Mouse (Mus musculus) CH12.LX (cell line): Measurements from ENCODE around the gene Sgf29.

Experiments
- CHD2 ChIP-seq: IDR thresholded peaks from 2 replicates; pipeline ENCODE4 v1.6.1; 2011; ENCODE audit warnings: low read length, improper control_type of control experiment
- CTCF ChIP-seq, 2 experiments: IDR thresholded peaks in 1 of 2; conservative IDR thresholded peaks in 1 of 2; 2 replicates each; pipeline ENCODE4 v1.5.1; 2011 to 2012; ENCODE audit warnings: low read depth in 2 of 2, low read length in 2 of 2, improper control_type of control experiment in 1 of 2, inconsistent platforms in 1 of 2, mild to moderate bottlenecking in 1 of 2, moderate library complexity in 1 of 2
- E2F4 ChIP-seq: IDR thresholded peaks from 2 replicates; pipeline ENCODE4 v1.6.1; 2011; ENCODE audit warnings: low read depth, low read length, improper control_type of control experiment; ENCODE audit not compliant: insufficient replicate concordance
- EP300 ChIP-seq: IDR thresholded peaks from 2 replicates; pipeline ENCODE4 v1.6.1; 2011; ENCODE audit warnings: low read length, improper control_type of control experiment
- ETS1 ChIP-seq: conservative IDR thresholded peaks from 2 replicates; pipeline ENCODE4 v1.6.1; 2012; ENCODE audit warnings: low read depth, mild to moderate bottlenecking, inconsistent platforms, low read length, improper control_type of control experiment, moderate library complexity
- JUN ChIP-seq: IDR thresholded peaks from 2 replicates; pipeline ENCODE4 v1.6.1; 2011; ENCODE audit warnings: low read depth, mild to moderate bottlenecking, low read length, improper control_type of control experiment, moderate library complexity; ENCODE audit not compliant: insufficient read depth
- MAFK ChIP-seq: IDR thresholded peaks from 2 replicates; pipeline ENCODE4 v1.6.1; 2011; ENCODE audit warnings: low read length, improper control_type of control experiment; ENCODE audit not compliant: insufficient replicate concordance
- MAX ChIP-seq: IDR thresholded peaks from 2 replicates; pipeline ENCODE4 v1.6.1; 2011; ENCODE audit warnings: low read length, improper control_type of control experiment
- MAZ ChIP-seq: IDR thresholded peaks from 2 replicates; pipeline ENCODE4 v1.6.1; 2012; ENCODE audit warnings: low read depth, mild to moderate bottlenecking, inconsistent platforms, low read length, improper control_type of control experiment, moderate library complexity
- MYC ChIP-seq: IDR thresholded peaks from 2 replicates; pipeline ENCODE4 v1.6.1; 2011; ENCODE audit warnings: low read depth, mild to moderate bottlenecking, improper control_type of control experiment, low read length
- NRF1 ChIP-seq: IDR thresholded peaks from 2 replicates; pipeline ENCODE4 v1.6.1; 2014; ENCODE audit warnings: low read depth, mild to moderate bottlenecking, inconsistent platforms, low read length, improper control_type of control experiment, moderate library complexity
- POLR2A ChIP-seq: IDR thresholded peaks from 2 replicates; pipeline ENCODE4 v1.6.1; 2011; ENCODE audit warnings: low read depth, mild to moderate bottlenecking, improper control_type of control experiment, low read length
- SIN3A ChIP-seq: IDR thresholded peaks from 2 replicates; pipeline ENCODE4 v1.6.1; 2012; ENCODE audit warnings: low read length, improper control_type of control experiment, inconsistent platforms
- USF2 ChIP-seq: conservative IDR thresholded peaks from 2 replicates; pipeline ENCODE4 v1.6.1; 2011; ENCODE audit warnings: low read depth, low read length, improper control_type of control experiment

- TF ChIP-seq POLR2A (no peak), E2F4 (no peak), CTCF (conservative IDR thresholded peaks at IDR 0.05 in 1 of 2, IDR thresholded peaks at IDR 0.05 in 1 of 2; ENCODE audit: low read depth in 2 of 2, low read length in 2 of 2) (no peak), MAFK (no peak), MAX (no peak), USF2 (no peak), EP300 (no peak), MAZ (no peak), SIN3A (no peak), ETS1 (no peak), MYC (no peak), CHD2 (no peak), JUN (no peak), NRF1 (no peak)
Measured at GRCm38 (mm10) chr7:126663646-126664045, 14.5 kb downstream of the Sgf29 start.
